Mouse (Mus musculus): ENCODE measurements around the gene Ano6. TPM values are rescaled to one million over a fixed set of nuclear protein-coding genes. Genes with fewer than 3 reads are reported as not detected.

The Ano6 gene
- polyA plus RNA-seq, 1 experiment from 2014 or later: 7.8 TPM

DNA sequence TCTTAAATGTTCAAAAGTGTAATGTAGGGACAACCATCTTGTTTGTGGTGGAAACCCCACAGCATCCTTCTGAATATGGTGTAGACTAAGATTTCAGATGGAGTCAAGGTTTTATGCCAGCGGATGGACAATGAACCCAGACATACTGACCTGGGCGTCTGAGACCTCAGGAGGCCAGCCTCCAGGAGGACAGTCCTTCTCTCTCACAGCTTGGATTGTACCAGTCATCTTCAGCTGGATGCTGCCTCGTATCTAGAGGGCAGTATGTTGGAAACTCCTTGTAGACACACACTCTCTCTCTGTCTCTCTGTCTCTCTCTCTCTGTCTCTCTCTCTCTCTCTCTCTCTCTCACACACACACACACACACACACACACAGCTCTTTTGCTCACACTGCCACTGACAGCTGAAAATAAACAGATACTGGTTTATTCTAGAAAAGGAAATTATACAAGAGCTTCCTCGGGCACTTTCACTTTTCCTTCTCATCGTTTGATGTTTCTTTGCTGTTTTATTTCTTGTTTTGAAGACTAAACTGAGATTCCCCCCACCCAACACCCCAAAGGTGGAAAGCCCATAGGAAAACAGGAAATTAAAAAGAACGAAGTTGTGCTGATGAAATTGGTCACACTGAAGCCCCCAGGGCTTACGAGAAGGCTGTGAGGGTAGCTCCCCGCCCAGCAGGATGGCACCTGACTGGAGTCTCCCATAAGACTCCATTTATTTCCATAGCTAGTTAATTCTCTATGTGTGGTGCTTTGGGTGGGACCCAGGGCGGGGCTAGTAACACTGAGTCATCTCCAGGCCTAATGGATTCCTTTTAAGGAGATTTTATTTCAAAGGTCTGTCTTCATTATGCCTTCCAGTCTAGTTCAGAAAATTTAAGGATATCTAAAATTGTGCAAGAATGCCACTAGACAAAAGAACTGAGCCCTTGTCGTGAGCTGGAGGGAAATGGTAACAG, 94.3 kb downstream of the Ano6 start:
- H3K4me2 ChIP-seq: peak overlapping the region; percentile 67
- H3K27me3 ChIP-seq: no peaks in the 10 kb centered on the region
- H3K4me1 ChIP-seq (replicated peaks): peaks cover 92% of the 10 kb centered on the region
- H3K9ac ChIP-seq: peak overlapping the region; percentile 59
- 63% methylated on average over 10 of the region's 10 CpGs for WGBS (ENCODE audit: insufficient replicate concordance)
- 0 out of 2 replicates have a peak, but pooled peaks cover 3% of the 10 kb centered on the region for H3K9me3 ChIP-seq (replicated peaks)
- ATAC-seq (ENCODE audit: low read depth): peak; percentile 33; the same call in 1 of the 2 replicates
- H3K36me3 ChIP-seq: peaks cover 2% of the 10 kb centered on the region; the same call in 1 of the 2 replicates
- DNase-seq: peak; percentile 45
- H3K4me3 ChIP-seq (replicated peaks): peak overlapping the region; percentile 24
- H3K27ac ChIP-seq: peak overlapping the region; percentile 99

DNA sequence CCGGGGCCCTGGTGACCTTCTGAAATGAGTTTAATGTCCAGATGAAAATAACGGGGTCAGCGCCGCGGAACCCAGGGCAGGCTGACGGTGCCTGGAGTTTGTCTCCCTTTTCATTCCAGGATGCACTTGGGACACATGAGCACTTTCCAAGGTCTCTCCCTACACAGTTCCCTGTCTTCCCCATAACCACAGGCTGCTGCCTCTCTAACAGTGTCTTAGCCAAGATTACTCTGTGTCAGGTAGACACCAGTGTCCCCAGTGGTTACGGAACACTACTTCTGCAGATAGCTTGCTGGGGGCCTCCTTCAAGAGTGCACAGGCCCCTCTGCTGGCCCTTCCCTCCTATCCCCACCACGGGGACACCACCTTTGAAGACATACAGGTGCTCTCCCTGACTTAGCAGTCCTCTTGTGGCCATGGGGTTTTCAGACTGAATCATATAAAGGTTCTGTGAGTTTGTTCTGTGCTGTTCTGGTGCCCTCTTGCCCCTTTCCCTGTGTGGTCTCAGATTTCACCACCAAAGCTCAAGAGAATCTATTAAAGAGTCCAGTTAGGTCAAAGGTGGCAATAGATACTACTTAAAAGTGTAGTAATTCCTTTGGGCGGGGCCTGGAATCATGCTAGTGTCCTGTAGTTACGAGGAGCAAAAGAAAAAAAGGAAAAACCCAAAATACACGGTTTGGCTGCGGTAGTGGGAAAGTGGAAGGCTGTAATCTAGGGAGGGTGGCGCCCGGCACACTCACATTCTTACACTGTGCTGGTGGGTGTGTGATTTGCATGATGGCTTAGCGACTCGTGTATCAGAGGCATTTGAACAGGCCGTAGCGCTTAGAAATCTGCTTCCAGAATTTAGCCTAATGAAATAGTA, 95.5 kb downstream of the Ano6 start:
- H3K4me1 ChIP-seq (replicated peaks): peaks cover 88% of the 10 kb centered on the region
- 75% methylated on average over 18 of the region's 18 CpGs for WGBS (ENCODE audit: insufficient replicate concordance)
- H3K4me2 ChIP-seq: peak overlapping the region; percentile 67; the same call in 1 of the 2 replicates
- peak overlapping the region; percentile 99 for H3K27ac ChIP-seq
- no peak for ATAC-seq (ENCODE audit: low read depth)
- no peaks in the 10 kb centered on the region for H3K27me3 ChIP-seq
- H3K9me3 ChIP-seq (replicated peaks): 0 out of 2 replicates have a peak, but pooled peaks cover 4% of the 10 kb centered on the region
- H3K4me3 ChIP-seq (replicated peaks): no peak overlapping the region
- no peak for DNase-seq
- peak overlapping the region; percentile 59 for H3K9ac ChIP-seq
- peaks cover 6% of the 10 kb centered on the region; the same call in 1 of the 2 replicates for H3K36me3 ChIP-seq

DNA sequence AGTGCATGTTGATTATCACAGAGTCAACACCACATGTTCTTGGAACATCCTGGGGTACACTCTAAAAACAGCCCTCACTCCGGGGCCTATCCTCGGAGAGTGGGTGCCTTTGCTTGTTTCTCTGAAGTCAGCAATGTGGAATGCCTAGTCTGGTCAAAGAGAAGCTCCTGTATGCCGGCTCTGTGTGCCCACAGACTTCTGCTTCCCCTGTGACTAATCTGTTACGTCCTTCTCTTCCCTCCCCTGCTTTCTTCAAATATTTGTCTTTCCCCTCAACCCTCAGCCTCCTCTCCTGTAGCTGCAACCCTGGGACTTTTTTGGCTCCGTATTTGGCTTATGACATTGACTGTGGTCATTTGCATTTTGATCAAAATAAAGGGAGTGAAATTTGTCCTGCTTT, 96.7 kb downstream of the Ano6 start:
- H3K4me2 ChIP-seq: no peak overlapping the region
- no peaks in the 10 kb centered on the region for H3K27me3 ChIP-seq
- H3K27ac ChIP-seq: peak overlapping the region; percentile 99
- no peak overlapping the region for H3K4me3 ChIP-seq (replicated peaks)
- H3K36me3 ChIP-seq: peaks cover 6% of the 10 kb centered on the region; the same call in 1 of the 2 replicates
- H3K4me1 ChIP-seq (replicated peaks): peaks cover 81% of the 10 kb centered on the region
- ATAC-seq (ENCODE audit: low read depth) (no peak), DNase-seq (no peak)
- 0 out of 2 replicates have a peak, but pooled peaks cover 4% of the 10 kb centered on the region for H3K9me3 ChIP-seq (replicated peaks)
- H3K9ac ChIP-seq: no peak overlapping the region
- 22% methylated on average over 5 of the region's 5 CpGs for WGBS (ENCODE audit: insufficient replicate concordance)

DNA sequence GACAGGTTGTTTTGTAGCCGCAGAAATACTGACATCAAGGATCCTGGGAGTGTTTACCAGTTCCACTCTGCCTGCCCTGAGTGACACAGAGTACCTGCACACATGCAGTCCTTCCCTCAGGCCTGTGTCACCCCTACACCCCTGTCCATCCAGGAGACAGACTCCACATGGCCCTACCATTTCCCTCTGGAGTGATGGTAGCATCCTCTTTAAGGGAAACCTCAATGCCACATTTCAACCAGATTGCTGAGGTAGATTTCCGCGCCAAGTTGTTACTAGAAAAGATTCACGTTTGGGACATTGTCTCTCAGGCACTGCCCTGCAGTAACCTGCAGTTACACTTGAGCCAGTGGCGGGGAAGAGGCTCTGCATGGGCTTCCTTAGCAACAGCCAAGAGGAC, 97.9 kb downstream of the Ano6 start:
- H3K4me1 ChIP-seq (replicated peaks): peaks cover 69% of the 10 kb centered on the region
- no peak overlapping the region for H3K4me2 ChIP-seq
- H3K27me3 ChIP-seq: no peaks in the 10 kb centered on the region
- WGBS (ENCODE audit: insufficient replicate concordance): 78% methylated on average over 5 of the region's 5 CpGs
- no peak overlapping the region for H3K4me3 ChIP-seq (replicated peaks)
- no peak overlapping the region for H3K9ac ChIP-seq
- H3K27ac ChIP-seq: peak overlapping the region; percentile 25; the same call in 1 of the 2 replicates
- DNase-seq (no peak), ATAC-seq (ENCODE audit: low read depth) (no peak)
- 0 out of 2 replicates have a peak, but pooled peaks cover 4% of the 10 kb centered on the region for H3K9me3 ChIP-seq (replicated peaks)
- H3K36me3 ChIP-seq: peaks cover 6% of the 10 kb centered on the region; the same call in 1 of the 2 replicates

DNA sequence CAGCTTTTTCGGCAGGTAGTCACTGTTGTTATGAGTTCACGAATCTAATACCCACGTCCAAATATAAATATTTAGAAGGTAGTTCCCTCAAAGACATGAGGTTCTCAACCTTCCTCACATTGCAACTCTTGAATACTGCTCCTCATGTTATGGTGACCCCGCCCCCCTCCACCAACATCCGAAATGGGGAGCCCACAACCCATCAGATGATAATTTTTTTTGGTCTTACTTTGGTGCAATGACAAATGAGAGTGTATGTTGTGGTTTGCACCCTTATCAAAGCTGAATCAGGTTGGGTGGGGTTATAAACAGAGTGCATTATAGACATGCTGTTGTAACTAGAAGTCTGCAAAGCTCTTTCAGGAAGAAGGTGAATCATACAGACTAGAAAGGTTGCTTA, 99.7 kb downstream of the Ano6 start:
- 66% methylated on average over 5 of the region's 5 CpGs for WGBS (ENCODE audit: insufficient replicate concordance)
- H3K36me3 ChIP-seq: peaks cover 6% of the 10 kb centered on the region; the same call in 1 of the 2 replicates
- no peak overlapping the region for H3K4me2 ChIP-seq
- H3K27me3 ChIP-seq: no peaks in the 10 kb centered on the region
- peaks cover 53% of the 10 kb centered on the region for H3K4me1 ChIP-seq (replicated peaks)
- H3K9ac ChIP-seq: no peak overlapping the region
- H3K9me3 ChIP-seq (replicated peaks): 0 out of 2 replicates have a peak, but pooled peaks cover 4% of the 10 kb centered on the region
- DNase-seq (no peak), ATAC-seq (ENCODE audit: low read depth) (peak; percentile 26; the same call in 1 of the 2 replicates)
- no peak overlapping the region for H3K4me3 ChIP-seq (replicated peaks)
- H3K27ac ChIP-seq: no peak overlapping the region

DNA sequence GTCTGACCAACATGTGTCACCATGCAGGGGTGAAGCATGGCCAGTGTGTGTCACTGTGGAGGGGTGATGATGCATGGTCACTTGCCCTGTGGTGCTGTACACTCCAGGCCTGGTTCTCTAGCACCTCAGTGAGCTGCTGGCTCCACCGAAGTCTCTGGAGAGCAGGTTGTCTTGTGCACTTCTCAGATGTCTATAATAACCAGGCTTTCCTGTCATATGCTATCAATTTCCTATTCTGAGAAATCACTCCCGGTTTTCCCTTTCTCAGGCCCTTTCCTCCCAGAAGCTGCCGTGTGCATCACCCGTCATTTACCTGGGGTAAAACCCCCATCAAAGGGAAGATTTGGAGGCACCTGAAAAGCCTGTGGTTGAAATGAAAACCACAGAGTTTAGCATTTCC, 101.5 kb downstream of the Ano6 start:
- WGBS (ENCODE audit: insufficient replicate concordance): 75% methylated on average over 4 of the region's 4 CpGs
- no peak overlapping the region for H3K9ac ChIP-seq
- H3K27me3 ChIP-seq: no peaks in the 10 kb centered on the region
- DNase-seq (no peak), ATAC-seq (ENCODE audit: low read depth) (no peak)
- H3K4me3 ChIP-seq (replicated peaks): no peak overlapping the region
- 0 out of 2 replicates have a peak, but pooled peaks cover 4% of the 10 kb centered on the region for H3K9me3 ChIP-seq (replicated peaks)
- peaks cover 34% of the 10 kb centered on the region for H3K4me1 ChIP-seq (replicated peaks)
- H3K4me2 ChIP-seq: no peak overlapping the region
- no peak overlapping the region for H3K27ac ChIP-seq
- H3K36me3 ChIP-seq: peaks cover 6% of the 10 kb centered on the region; the same call in 1 of the 2 replicates

DNA sequence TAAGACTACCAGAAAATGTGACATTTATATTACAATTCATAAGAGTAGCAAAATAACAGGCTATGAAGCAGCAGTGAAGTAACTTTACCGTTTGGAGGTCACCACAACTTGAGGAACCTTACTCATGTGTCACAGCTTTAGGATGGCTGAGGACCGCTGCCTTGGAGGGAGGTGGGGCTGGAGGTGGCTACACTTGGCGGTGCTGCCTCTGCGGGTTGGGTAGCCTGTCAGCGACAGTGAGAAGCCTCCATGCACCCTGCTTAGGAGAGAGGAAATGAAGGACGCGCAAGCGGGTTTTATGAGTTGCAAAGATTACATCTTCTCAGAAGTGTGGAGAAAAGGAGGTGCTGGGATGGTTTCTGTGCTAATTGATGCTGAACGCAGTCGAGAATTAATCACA, 102.3 kb downstream of the Ano6 start:
- 62% methylated on average over 10 of the region's 10 CpGs for WGBS (ENCODE audit: insufficient replicate concordance)
- Histone ChIP-seq H3K27ac (no peak overlapping the region), H3K9ac (no peak overlapping the region), H3K4me3 (replicated peaks) (no peak overlapping the region), H3K4me1 (replicated peaks) (peaks cover 31% of the 10 kb centered on the region), H3K4me2 (no peak overlapping the region), H3K27me3 (no peaks in the 10 kb centered on the region), H3K9me3 (replicated peaks) (0 out of 2 replicates have a peak, but pooled peaks cover 4% of the 10 kb centered on the region), H3K36me3 (peaks cover 6% of the 10 kb centered on the region; the same call in 1 of the 2 replicates)
- no peak for ATAC-seq (ENCODE audit: low read depth)
- no peak for DNase-seq

DNA sequence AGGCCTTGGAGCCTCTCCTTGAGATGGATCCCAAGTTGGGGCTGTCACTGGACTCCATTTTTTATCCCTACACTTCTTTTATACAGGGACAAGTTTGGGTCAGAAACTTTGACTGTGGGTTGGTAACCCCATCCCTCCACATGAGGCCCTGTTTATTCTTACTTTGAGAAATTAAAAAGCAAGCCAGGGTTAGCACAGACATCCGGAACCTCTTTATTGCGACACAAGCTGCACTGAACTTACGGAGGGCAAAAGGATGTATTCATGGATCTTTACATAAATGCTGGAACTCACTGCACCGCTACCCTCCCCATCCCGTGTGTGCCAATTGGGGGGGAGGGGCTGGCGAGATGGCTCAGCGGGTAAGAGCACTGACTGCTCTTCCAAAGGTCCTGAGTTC, 105.1 kb downstream of the Ano6 start:
- Histone ChIP-seq H3K9me3 (replicated peaks) (no peaks in the 10 kb centered on the region), H3K4me3 (replicated peaks) (no peak overlapping the region), H3K9ac (no peak overlapping the region), H3K27ac (no peak overlapping the region), H3K4me2 (no peak overlapping the region), H3K27me3 (no peaks in the 10 kb centered on the region), H3K4me1 (replicated peaks) (peaks cover 23% of the 10 kb centered on the region), H3K36me3 (no peaks in the 10 kb centered on the region)
- DNase-seq: no peak
- 79% methylated on average over 7 of the region's 7 CpGs for WGBS (ENCODE audit: insufficient replicate concordance)
- no peak for ATAC-seq (ENCODE audit: low read depth)

DNA sequence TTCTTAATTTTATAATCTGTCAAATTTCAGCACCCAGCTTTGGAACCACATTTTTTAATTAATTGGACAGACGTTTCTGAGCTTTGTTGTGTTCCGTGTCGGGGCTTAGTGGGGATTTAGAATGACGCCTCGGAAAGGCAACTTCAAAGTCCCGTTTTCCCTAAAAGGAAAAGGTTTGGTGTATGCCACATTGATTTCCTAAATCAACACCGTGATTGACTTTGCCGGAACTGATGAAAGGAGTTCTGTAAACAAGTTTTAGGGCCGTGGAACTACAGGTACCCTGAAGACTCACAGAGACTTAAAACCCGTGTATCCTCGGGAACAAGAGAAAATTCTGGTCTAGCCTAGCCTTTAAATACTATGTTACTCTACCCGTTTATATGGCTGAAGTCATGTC, 107.0 kb downstream of the Ano6 start:
- no peak overlapping the region for H3K4me3 ChIP-seq (replicated peaks)
- no peaks in the 10 kb centered on the region for H3K9me3 ChIP-seq (replicated peaks)
- H3K4me1 ChIP-seq (replicated peaks): peaks cover 25% of the 10 kb centered on the region
- no peak for ATAC-seq (ENCODE audit: low read depth)
- DNase-seq: no peak
- no peaks in the 10 kb centered on the region for H3K36me3 ChIP-seq
- WGBS (ENCODE audit: insufficient replicate concordance): 71% methylated on average over 12 of the region's 12 CpGs
- no peaks in the 10 kb centered on the region for H3K27me3 ChIP-seq
- H3K4me2 ChIP-seq: no peak overlapping the region
- H3K9ac ChIP-seq: no peak overlapping the region
- H3K27ac ChIP-seq: peak overlapping the region; percentile 56

DNA sequence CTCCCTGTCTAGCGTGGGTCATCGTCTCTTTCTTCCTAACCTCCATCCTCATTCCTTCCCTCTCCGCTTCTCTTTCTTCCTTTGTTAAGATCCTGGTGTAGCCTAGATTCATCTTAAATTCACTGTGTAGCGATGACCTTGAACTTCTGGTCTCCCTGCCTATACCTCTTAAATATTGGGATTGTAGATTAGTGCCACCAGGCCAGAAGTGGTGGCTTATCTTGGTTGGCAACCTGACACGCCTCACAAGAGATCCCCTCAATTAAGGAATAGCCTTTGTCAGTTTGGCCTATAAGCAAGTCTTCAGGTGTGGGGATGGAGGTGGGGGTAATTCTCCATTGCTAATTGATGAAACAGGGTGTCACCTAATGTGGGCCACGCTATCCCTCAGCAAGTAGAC, 107.8 kb downstream of the Ano6 start:
- H3K36me3 ChIP-seq: no peaks in the 10 kb centered on the region

DNA sequence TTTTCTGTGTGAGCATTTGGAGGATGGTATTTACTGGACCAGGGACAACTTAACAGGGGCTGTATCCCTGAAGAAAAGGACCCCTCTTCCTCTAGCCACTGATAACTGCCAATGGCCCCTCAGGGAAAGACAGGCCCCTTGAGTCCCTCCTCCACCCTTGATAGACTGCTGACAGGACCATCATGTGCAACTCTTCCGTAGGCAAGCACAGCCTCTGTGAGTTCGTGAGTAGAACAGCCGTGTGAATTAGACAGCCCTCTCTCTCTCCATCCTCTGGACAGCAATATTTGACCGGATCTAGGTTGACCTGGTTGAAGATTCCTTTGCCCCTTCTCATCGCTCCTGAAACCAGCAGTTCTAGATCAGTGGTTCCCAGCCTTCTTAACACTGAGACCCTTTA, 111.8 kb downstream of the Ano6 start:
- no peaks in the 10 kb centered on the region for H3K9me3 ChIP-seq (replicated peaks)
- no peaks in the 10 kb centered on the region for H3K36me3 ChIP-seq
- no peak overlapping the region for H3K4me3 ChIP-seq (replicated peaks)
- no peak overlapping the region for H3K27ac ChIP-seq
- no peak overlapping the region for H3K4me2 ChIP-seq
- H3K27me3 ChIP-seq: no peaks in the 10 kb centered on the region
- WGBS (ENCODE audit: insufficient replicate concordance): 75% methylated on average over 5 of the region's 5 CpGs
- ATAC-seq (ENCODE audit: low read depth) (no peak), DNase-seq (no peak)
- H3K9ac ChIP-seq: no peak overlapping the region
- H3K4me1 ChIP-seq (replicated peaks): peaks cover 56% of the 10 kb centered on the region

More for the DNA sequence above, 107.8 kb downstream of the Ano6 start:
- no peak overlapping the region for H3K4me3 ChIP-seq (replicated peaks)
- no peaks in the 10 kb centered on the region for H3K9me3 ChIP-seq (replicated peaks)
- WGBS (ENCODE audit: insufficient replicate concordance): 74% methylated on average over 6 of the region's 6 CpGs
- H3K9ac ChIP-seq: no peak overlapping the region
- peaks cover 27% of the 10 kb centered on the region for H3K4me1 ChIP-seq (replicated peaks)
- DNase-seq (no peak), ATAC-seq (ENCODE audit: low read depth) (peak; percentile 70)
- no peak overlapping the region for H3K4me2 ChIP-seq
- peak overlapping the region; percentile 56 for H3K27ac ChIP-seq
- H3K27me3 ChIP-seq: no peaks in the 10 kb centered on the region

All from liver, embryonic 13.5 days (tissue).